Mouse (Mus musculus) heart, adult 2 months (tissue): ENCODE measurements around the gene Srebf1. TPM values are rescaled to one million over a fixed set of nuclear protein-coding genes. Genes with fewer than 3 reads are reported as not detected.

Experiments used
- DNase-seq, 2 experiments: peaks; one replicate each; pipeline ENCODE4 v3.0.0; 2021
- H3K27ac ChIP-seq: fragments of 200-600 bp; 2 replicates; pipeline ENCODE4 v1.8.1; 2022
- H3K27me3 ChIP-seq: fragments of 200-500 bp; 2 replicates; pipeline ENCODE4 v1.6.1; 2012; ENCODE audit warnings: mild to moderate bottlenecking, low read length, inconsistent platforms, mixed read lengths; ENCODE audit not compliant: control insufficient read depth, insufficient read depth
- H3K36me3 ChIP-seq: fragments of 200-500 bp; 2 replicates; pipeline ENCODE4 v1.6.1; 2012; ENCODE audit warnings: low read length, inconsistent platforms; ENCODE audit not compliant: control insufficient read depth, insufficient read depth
- H3K4me1 ChIP-seq: fragments of 200-500 bp; 2 replicates; pipeline ENCODE4 v1.6.1; 2011; ENCODE audit warnings: low read length; ENCODE audit not compliant: control insufficient read depth, insufficient read depth
- H3K4me3 ChIP-seq: fragments of 200-600 bp; 2 replicates; pipeline ENCODE4 v1.8.1; 2022
- H3K79me2 ChIP-seq: fragments of 200-500 bp; replicated peaks from 2 replicates; pipeline ENCODE4 v1.6.1; 2012; ENCODE audit warnings: mild to moderate bottlenecking, inconsistent platforms, low read length, moderate library complexity, mixed read lengths; ENCODE audit not compliant: control insufficient read depth, insufficient read depth
- H3K9ac ChIP-seq: fragments of 200-500 bp; 2 replicates; pipeline ENCODE4 v1.6.1; 2012; ENCODE audit warnings: low read depth, mild to moderate bottlenecking, control low read depth, inconsistent platforms, low read length, mixed read lengths
- CTCF ChIP-seq: fragments of 200-600 bp; IDR thresholded peaks from 2 replicates; pipeline ENCODE4 v1.8.1; 2022; ENCODE audit warnings: antibody characterized with exemption, mild to moderate bottlenecking, moderate library complexity
- EP300 ChIP-seq: fragments of 200-500 bp; IDR thresholded peaks from 2 replicates; pipeline ENCODE4 v1.6.1; 2011; ENCODE audit warnings: low read depth, low read length, control low read depth; ENCODE audit not compliant: insufficient read depth
- POLR2A ChIP-seq: fragments of 200-500 bp; IDR thresholded peaks from 2 replicates; pipeline ENCODE4 v1.6.1; 2011; ENCODE audit warnings: mild to moderate bottlenecking, low read depth, low read length, control low read depth; ENCODE audit not compliant: insufficient read depth
- WGBS: fragments of 180-500 bp; shearing (Covaris S2); methylation state at CpG from one replicate; pipeline ENCODE4 v1.1.7; 2018; 5-methylcytosine and 5-hydroxymethylcytosine counted together
- intact Hi-C: fragments of 180-260 bp; cut with DNase I; formaldehyde crosslinking; loops from one replicate; pipeline ENCODE4 v1.15.1; 2025
- polyA plus RNA-seq: library from polyadenylated mRNA; depleted of rRNA; stranded (reverse); fragments of >200 nt; gene quantifications from 2 replicates; pipeline ENCODE4 v1.2.3, GENCODE M21; 2012
- total RNA-seq, 2 experiments: library from RNA; stranded (reverse); gene quantifications; 2 replicates each; pipeline ENCODE4 v1.2.3; 2021

The Srebf1 gene
- total and polyA plus RNA-seq, 3 experiments, result 25.3 to 54.0 (median 35.4) TPM

- intact Hi-C loops, result no loop called here
Measured at GRCm38 (mm10) chr11:60217467-60217866, 4.9 kb downstream of the Srebf1 start.

GRCm38 (mm10) chr11:60216671-60217070 lies 5.7 kb downstream of the Srebf1 start:
- TF ChIP-seq POLR2A (no peak), CTCF (no peak), EP300 (no peak)
- intact Hi-C loops, result no loop called here
- DNase-seq, result no peak
- H3K4me1 ChIP-seq, result peaks cover 9% of the 10 kb centered on the region
- no peaks in the 10 kb centered on the region for H3K27me3 ChIP-seq
- 91% methylated on average over 1 of the region's 1 CpGs for WGBS
- peaks cover 7% of the 10 kb centered on the region for H3K79me2 ChIP-seq
- no peaks in the 10 kb centered on the region for H3K36me3 ChIP-seq
- H3K9ac ChIP-seq, result no peak overlapping the region
- no peak overlapping the region for H3K27ac ChIP-seq
- no peak overlapping the region for H3K4me3 ChIP-seq

More at GRCm38 (mm10) chr11:60217467-60217866, 4.9 kb downstream of the Srebf1 start:
- no peaks in the 10 kb centered on the region for H3K27me3 ChIP-seq
- no peak overlapping the region for H3K4me3 ChIP-seq
- 78% methylated on average over 7 of the region's 7 CpGs for WGBS
- TF ChIP-seq CTCF, result no peak
- no peak for TF ChIP-seq EP300
- TF ChIP-seq POLR2A, result no peak
- peaks cover 7% of the 10 kb centered on the region for H3K4me1 ChIP-seq
- no peaks in the 10 kb centered on the region for H3K36me3 ChIP-seq
- no peak overlapping the region for H3K9ac ChIP-seq
- peaks cover 7% of the 10 kb centered on the region for H3K79me2 ChIP-seq
- no peak overlapping the region for H3K27ac ChIP-seq
- DNase-seq, result no peak

- no peak overlapping the region for H3K4me3 ChIP-seq
- peaks cover 2% of the 10 kb centered on the region for H3K79me2 ChIP-seq
- no peaks in the 10 kb centered on the region for H3K36me3 ChIP-seq
- intact Hi-C loops, result no loop called here
- H3K4me1 ChIP-seq, result peaks cover 26% of the 10 kb centered on the region
- no peak for DNase-seq
- H3K9ac ChIP-seq, result no peak overlapping the region
- WGBS, result 71% methylated on average over 6 of the region's 6 CpGs
- H3K27me3 ChIP-seq, result no peaks in the 10 kb centered on the region
- TF ChIP-seq CTCF (no peak), EP300 (no peak), POLR2A (no peak)
- H3K27ac ChIP-seq, result no peak overlapping the region
Measured at GRCm38 (mm10) chr11:60213266-60213665, 9.1 kb downstream of the Srebf1 start.

- peaks cover 24% of the 10 kb centered on the region for H3K4me1 ChIP-seq
- H3K36me3 ChIP-seq, result no peaks in the 10 kb centered on the region
- H3K4me3 ChIP-seq, result no peak overlapping the region
- no peak for DNase-seq
- intact Hi-C loops, result no loop called here
- 66% methylated on average over 12 of the region's 12 CpGs for WGBS
- H3K27me3 ChIP-seq, result no peaks in the 10 kb centered on the region
- TF ChIP-seq EP300 (no peak), POLR2A (no peak), CTCF (no peak)
- H3K9ac ChIP-seq, result no peak overlapping the region
- H3K79me2 ChIP-seq, result peaks cover 2% of the 10 kb centered on the region; the same call in 1 of the 2 replicates
- no peak overlapping the region for H3K27ac ChIP-seq
Measured at GRCm38 (mm10) chr11:60211761-60212160, 10.6 kb downstream of the Srebf1 start.

- DNase-seq, result no peak
- no peaks in the 10 kb centered on the region for H3K27me3 ChIP-seq
- no peak overlapping the region for H3K4me3 ChIP-seq
- no peak overlapping the region for H3K9ac ChIP-seq
- H3K36me3 ChIP-seq, result no peaks in the 10 kb centered on the region
- H3K79me2 ChIP-seq, result peaks cover 2% of the 10 kb centered on the region; the same call in 1 of the 2 replicates
- no peak for TF ChIP-seq CTCF
- TF ChIP-seq POLR2A, result no peak
- TF ChIP-seq EP300, result no peak
- 68% methylated on average over 3 of the region's 3 CpGs for WGBS
- peaks cover 24% of the 10 kb centered on the region for H3K4me1 ChIP-seq
- intact Hi-C loops, result no loop called here
- peak overlapping the region; percentile 55; the same call in 1 of the 2 replicates for H3K27ac ChIP-seq
Measured at GRCm38 (mm10) chr11:60211152-60211551, 11.2 kb downstream of the Srebf1 start.

GRCm38 (mm10) chr11:60210305-60210724 lies 12.1 kb downstream of the Srebf1 start:
- peaks cover 24% of the 10 kb centered on the region for H3K4me1 ChIP-seq
- TF ChIP-seq POLR2A (peak; percentile 67; the same call in 1 of the 2 replicates), CTCF (no peak)
- H3K36me3 ChIP-seq, result no peaks in the 10 kb centered on the region
- peak; percentile 93 to 96 for DNase-seq
- H3K27me3 ChIP-seq, result no peaks in the 10 kb centered on the region
- intact Hi-C loops, result no loop called here
- peak overlapping the region; percentile 55 for H3K27ac ChIP-seq
- H3K79me2 ChIP-seq, result peaks cover 2% of the 10 kb centered on the region; the same call in 1 of the 2 replicates
- peak overlapping the region; percentile 55 for H3K4me3 ChIP-seq
- peak overlapping the region; percentile 55 for H3K9ac ChIP-seq
- WGBS, result 1% methylated on average over 37 of the region's 47 CpGs
